In genomic region chr11:78065906-78066305, GRCm38 (mm10) we compare ENCODE assay signal across 16 mouse cellular contexts. TPM values are rescaled to one million over a fixed set of nuclear protein-coding genes. Genes with fewer than 3 reads are reported as not detected.
DNase-seq lines count a peak whose midpoint lies in the region; ATAC-seq and TF ChIP-seq lines count a peak whose summit lies in the region.
"Had no signal": no experiment of that assay in that cellular context is flagged by ENCODE, and none has a peak within 500 bp of the region (broad histone marks: within the 10 kb centered on the region; RNA-seq: fewer than 3 reads in every experiment).

No protein-coding gene starts in this region.

- no peak for DNase-seq in heart, adult 9 months (ENCODE audit: low spot score in 2 of 2)
- DNase-seq in liver: peak; percentile 90
- DNase-seq in spleen, adult 2 months (ENCODE audit: low read depth in 1 of 2, low spot score in 2 of 2): no peak
- no peak for DNase-seq in lung, adult 18-20 months
- DNase-seq in urinary bladder, adult 18-20 months (ENCODE audit: low spot score in 2 of 2): no peak
- no peak for DNase-seq in kidney, adult 9 months
- DNase-seq: adrenal gland, postnatal 36 days; B cell, adult 2 months; cerebellum, adult 8-10 months; kidney, adult 18-20 months had no signal

- no peak for TF ChIP-seq CTCF in bone marrow, adult 2 months (IDR thresholded peaks at IDR 0.05; ENCODE audit: control insufficient read depth, insufficient read depth, low read length)
- no peak for TF ChIP-seq CTCF in spleen, adult 2 months (IDR thresholded peaks at IDR 0.05; ENCODE audit: extremely low read depth, insufficient read depth, insufficient read length, insufficient replicate concordance)

- H3K9ac ChIP-seq in heart, embryonic 12.5 days: no peak overlapping the region
- H3K9ac ChIP-seq: forebrain, embryonic 12.5 days had no signal

- H3K4me3 ChIP-seq in heart, embryonic 12.5 days: no peak overlapping the region
- no peak overlapping the region for H3K4me3 ChIP-seq in bone marrow, adult 2 months (replicated peaks; ENCODE audit: control insufficient read depth, low read depth, low read length)
- H3K4me3 ChIP-seq in spleen, adult 2 months (ENCODE audit: extremely low read depth, insufficient read depth, insufficient read length): no peak overlapping the region
- H3K4me3 ChIP-seq: embryonic facial prominence, embryonic 10.5 days; forebrain, embryonic 12.5 days; midbrain, embryonic 10.5 days had no signal

- no peaks in the 10 kb centered on the region for H3K9me3 ChIP-seq in heart, embryonic 12.5 days (replicated peaks)
- H3K9me3 ChIP-seq: embryonic facial prominence, embryonic 10.5 days; forebrain, embryonic 12.5 days; midbrain, embryonic 10.5 days had no signal

- peak; percentile 74 for ATAC-seq in heart, embryonic 12.5 days (ENCODE audit: insufficient number of reproducible peaks, low FRiP score)
- ATAC-seq: lung, postnatal 0 days had no signal

- H3K27ac ChIP-seq in heart, embryonic 12.5 days (ENCODE audit: poor library complexity, severe bottlenecking): no peak overlapping the region
- H3K27ac ChIP-seq in bone marrow, adult 2 months (ENCODE audit: control insufficient read depth, insufficient read depth, low read depth, low read length, poor library complexity): peak overlapping the region; percentile 75
- H3K27ac ChIP-seq in spleen, adult 2 months (ENCODE audit: insufficient read depth, low read length): peak overlapping the region; percentile 29; the same call in 1 of the 2 replicates
- H3K27ac ChIP-seq: embryonic facial prominence, embryonic 10.5 days; forebrain, embryonic 12.5 days; midbrain, embryonic 10.5 days had no signal

- H3K4me2 ChIP-seq in heart, embryonic 12.5 days: no peak overlapping the region
- H3K4me2 ChIP-seq: forebrain, embryonic 12.5 days had no signal

- no peaks in the 10 kb centered on the region for H3K36me3 ChIP-seq in heart, embryonic 12.5 days
- H3K36me3 ChIP-seq in spleen, adult 2 months (ENCODE audit: control insufficient read depth, insufficient read depth, low read length): no peaks in the 10 kb centered on the region
- H3K36me3 ChIP-seq: forebrain, embryonic 12.5 days had no signal

- H3K4me1 ChIP-seq in heart, embryonic 12.5 days (replicated peaks): peaks cover 11% of the 10 kb centered on the region
- H3K4me1 ChIP-seq in bone marrow, adult 2 months (ENCODE audit: control insufficient read depth, insufficient read depth, low read length): peaks cover 5% of the 10 kb centered on the region
- no peaks in the 10 kb centered on the region for H3K4me1 ChIP-seq in spleen, adult 2 months (ENCODE audit: control insufficient read depth, insufficient read depth, insufficient read length)
- H3K4me1 ChIP-seq: midbrain, embryonic 10.5 days had no signal

- no peaks in the 10 kb centered on the region for H3K27me3 ChIP-seq in heart, embryonic 12.5 days (replicated peaks)
- H3K27me3 ChIP-seq in spleen, adult 2 months (ENCODE audit: control insufficient read depth, insufficient read depth, low read length): no peaks in the 10 kb centered on the region

- TF ChIP-seq POLR2A in bone marrow, adult 2 months (IDR thresholded peaks at IDR 0.05; ENCODE audit: borderline replicate concordance, control insufficient read depth, low read depth, low read length): no peak; the same call in 1 of the 2 replicates
- no peak for TF ChIP-seq POLR2A in spleen, adult 2 months (IDR thresholded peaks at IDR 0.05; ENCODE audit: low read depth, low read length)

- WGBS in heart, embryonic 12.5 days: 31% methylated on average over 2 of the region's 2 CpGs
- whole genome bisulfite sequencing in bone marrow, adult 2 months: 49% methylated on average over 2 of the region's 2 CpGs
- WGBS in spleen, adult 2 months: 72% methylated on average over 2 of the region's 2 CpGs

RNA-seq across cellular contexts. Expression of gene Eral1, which starts 14.3 kb away (rescaled TPM):
- 22.6 and 23.7 TPM in 2 replicates for polyA plus RNA-seq in heart, embryonic 12.5 days (2016; fragmentation: Nextera tagmentation; extraction: Ambion mirVana)
- 9.8 and 16.3 TPM in 2 replicates for polyA plus RNA-seq in bone marrow, adult 2 months (2011; ENCODE audit: insufficient read depth, insufficient read length, low replicate concordance, missing spikeins)
- 21.4 and 27.0 TPM in 2 replicates for polyA plus RNA-seq in spleen, adult 2 months (2012; rRNA removed)

RNA-seq across cellular contexts. Expression of gene Flot2, which starts 28.2 kb away (rescaled TPM):
- 71.7 and 73.4 TPM in 2 replicates for polyA plus RNA-seq in heart, embryonic 12.5 days (2016; fragmentation: Nextera tagmentation; extraction: Ambion mirVana)
- polyA plus RNA-seq in bone marrow, adult 2 months (2011; ENCODE audit: insufficient read depth, insufficient read length, low replicate concordance, missing spikeins): 21.1 and 44.1 TPM in 2 replicates
- polyA plus RNA-seq in spleen, adult 2 months (2012; rRNA removed): 36.6 and 39.1 TPM in 2 replicates

RNA-seq across cellular contexts. Expression of gene Fam222b, which starts 28.6 kb away (rescaled TPM):
- 22.6 and 23.3 TPM in 2 replicates for polyA plus RNA-seq in heart, embryonic 12.5 days (2016; fragmentation: Nextera tagmentation; extraction: Ambion mirVana)
- polyA plus RNA-seq in bone marrow, adult 2 months (2011; ENCODE audit: insufficient read depth, insufficient read length, low replicate concordance, missing spikeins): 5.3 and 12.3 TPM in 2 replicates
- 12.5 and 15.2 TPM in 2 replicates for polyA plus RNA-seq in spleen, adult 2 months (2012; rRNA removed)

RNA-seq across cellular contexts. Expression of gene Dhrs13, which starts 33.8 kb away (rescaled TPM):
- polyA plus RNA-seq in heart, embryonic 12.5 days (2016; fragmentation: Nextera tagmentation; extraction: Ambion mirVana): 15.3 and 15.8 TPM in 2 replicates
- polyA plus RNA-seq in bone marrow, adult 2 months (2011; ENCODE audit: insufficient read depth, insufficient read length, low replicate concordance, missing spikeins): 6.5 and 10.8 TPM in 2 replicates
- polyA plus RNA-seq in spleen, adult 2 months (2012; rRNA removed): 3.1 and 3.9 TPM in 2 replicates
